Mouse (Mus musculus) testis, postnatal 10 days (tissue): Measurements from ENCODE around the gene Nagpa.

Experiments
- DNase-seq: peaks from one replicate; pipeline ENCODE4 v3.0.0; 2021; ENCODE audit warnings: low spot score

Nagpa gene

GRCm38 (mm10) chr16:5195080-5195479 lies 8.7 kb downstream of the Nagpa start:
- peak; percentile 76 for DNase-seq

- DNase-seq, result no peak
These were observed 17.6 kb downstream of the Nagpa start for GRCm38 (mm10) chr16:5186234-5186633.

GRCm38 (mm10) chr16:5185691-5186090 lies 18.1 kb downstream of the Nagpa start:
- no peak for DNase-seq

- no peak for DNase-seq
These were observed 18.9 kb downstream of the Nagpa start for GRCm38 (mm10) chr16:5184956-5185355.

- no peak for DNase-seq
These were observed 19.7 kb downstream of the Nagpa start for GRCm38 (mm10) chr16:5184101-5184500.

- DNase-seq, result no peak
These were observed 20.4 kb downstream of the Nagpa start for GRCm38 (mm10) chr16:5183310-5183975.

- no peak for DNase-seq
These were observed 31.2 kb downstream of the Nagpa start for GRCm38 (mm10) chr16:5172636-5173035.

- DNase-seq, result no peak
These were observed 35.0 kb downstream of the Nagpa start for GRCm38 (mm10) chr16:5168829-5169228.

GRCm38 (mm10) chr16:5168038-5168437 lies 35.8 kb downstream of the Nagpa start:
- DNase-seq, result no peak

- DNase-seq, result no peak
These were observed 39.5 kb downstream of the Nagpa start for GRCm38 (mm10) chr16:5164327-5164726.

GRCm38 (mm10) chr16:5159248-5159647 lies 44.6 kb downstream of the Nagpa start:
- DNase-seq, result no peak

GRCm38 (mm10) chr16:5157113-5157512 lies 46.7 kb downstream of the Nagpa start:
- no peak for DNase-seq

- no peak for DNase-seq
These were observed 47.3 kb downstream of the Nagpa start for GRCm38 (mm10) chr16:5156495-5156894.

- DNase-seq, result no peak
These were observed 48.8 kb downstream of the Nagpa start for GRCm38 (mm10) chr16:5155014-5155413.

- DNase-seq, result no peak
These were observed 50.3 kb downstream of the Nagpa start for GRCm38 (mm10) chr16:5153299-5154026.

- DNase-seq, result no peak
These were observed 53.3 kb downstream of the Nagpa start for GRCm38 (mm10) chr16:5150544-5150943.

- no peak for DNase-seq
These were observed 56.8 kb downstream of the Nagpa start, which contains the start of gene Sec14l5 for GRCm38 (mm10) chr16:5147037-5147385. Sec14l5 (plus strand) TSS chr16:5147109.

GRCm38 (mm10) chr16:5146367-5147036 lies 57.3 kb downstream of the Nagpa start:
- DNase-seq, result peak; percentile 78

GRCm38 (mm10) chr16:5145570-5145969 lies 58.2 kb downstream of the Nagpa start:
- peak; percentile 81 for DNase-seq
